Mouse (Mus musculus): Measurements from ENCODE around the gene Apobec3.

Gene Apobec3

GRCm38 (mm10) chr15:79891436-79892212 lies at the start of gene Apobec3:
Gene Apobec3, plus strand, starts transcription at chr15:79891659.
- DNase-seq (ENCODE audit: low spot score in 2 of 2) = no peak

- DNase-seq (ENCODE audit: low spot score in 2 of 2) = no peak
Measured at GRCm38 (mm10) chr15:79842985-79843384, 48.5 kb upstream of the Apobec3 start.

DNA sequence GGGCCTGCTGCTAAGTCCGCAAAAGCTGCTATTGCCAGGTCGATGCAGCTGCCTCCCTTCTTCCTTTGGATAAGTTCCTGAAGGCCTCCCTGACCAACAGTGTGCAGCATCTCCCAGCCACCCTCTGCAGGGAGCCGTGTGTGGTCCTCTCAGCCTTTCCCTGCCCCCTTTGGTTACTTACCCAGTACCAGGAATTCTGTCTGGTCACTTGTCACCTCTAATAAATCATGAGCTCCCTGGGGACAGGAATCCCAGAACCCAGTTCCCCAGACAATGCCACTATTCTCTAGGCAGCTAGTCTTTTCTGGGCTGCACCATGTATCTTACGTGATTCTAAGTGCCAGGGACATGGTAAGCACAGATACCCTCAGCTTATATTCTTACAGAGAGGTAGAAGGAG lies 45.5 kb upstream of the Apobec3 start:
- no peak for DNase-seq (ENCODE audit: low spot score in 2 of 2)

GRCm38 (mm10) chr15:79847100-79847499 lies 44.4 kb upstream of the Apobec3 start:
- DNase-seq (ENCODE audit: low spot score in 2 of 2) = no peak

DNA sequence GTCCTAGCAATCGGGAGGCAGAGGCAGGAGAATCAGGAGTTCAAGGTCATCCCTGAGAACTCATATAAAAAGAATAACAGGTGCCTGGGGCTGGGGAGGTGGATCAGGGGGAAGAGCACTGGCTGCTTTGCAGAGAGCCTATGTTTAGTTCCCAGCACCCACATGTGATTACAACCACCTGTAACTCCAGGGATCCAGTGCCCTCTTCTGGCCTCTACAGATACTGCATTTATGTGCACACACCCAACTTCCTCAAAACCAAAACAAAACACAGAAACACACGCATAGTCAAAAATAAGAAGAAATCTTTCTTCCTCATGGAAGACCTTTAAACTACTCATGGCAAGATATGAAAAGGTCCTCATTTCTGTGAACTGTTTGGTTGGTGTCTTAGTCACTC lies 41.3 kb upstream of the Apobec3 start:
- no peak for DNase-seq (ENCODE audit: low spot score in 2 of 2)

DNA sequence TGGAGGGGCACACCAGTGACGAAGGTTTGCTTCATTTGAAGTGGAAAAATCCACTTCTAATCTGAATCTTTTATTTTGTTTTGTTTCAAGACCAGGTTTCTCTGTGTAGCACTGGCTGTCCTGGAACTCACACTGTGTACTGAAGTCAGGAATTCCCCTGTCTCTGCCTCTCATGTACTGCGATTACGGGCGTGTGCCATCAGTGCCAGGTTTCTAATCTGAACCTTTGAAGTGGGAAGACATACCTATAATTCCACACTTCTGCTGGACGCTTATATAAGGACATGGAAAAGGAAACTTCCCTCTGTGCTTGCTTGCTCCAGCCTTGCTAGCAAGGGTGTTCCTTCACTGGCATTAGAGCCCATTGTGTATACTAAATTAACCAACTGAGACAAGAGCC lies 32.5 kb upstream of the Apobec3 start:
- no peak for DNase-seq (ENCODE audit: low spot score in 2 of 2)

DNA sequence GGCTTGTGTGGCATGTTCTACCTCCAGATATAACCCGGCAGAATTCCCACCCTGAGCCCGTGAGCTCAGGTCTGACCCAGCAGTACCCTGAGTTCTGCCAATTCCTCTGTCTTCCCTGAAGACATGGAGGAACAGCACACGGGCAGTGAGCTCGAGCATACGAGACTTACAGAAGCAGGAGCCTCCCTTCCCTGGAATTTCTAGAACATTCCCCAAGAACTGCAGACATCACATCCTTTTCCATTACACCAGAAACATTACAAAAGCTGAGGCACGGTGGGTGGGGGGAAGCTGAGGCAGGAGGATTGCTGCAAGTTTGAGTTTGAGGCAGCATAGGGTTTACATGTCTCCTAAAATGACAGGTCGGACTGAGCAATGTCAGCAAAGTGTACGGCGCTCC lies 31.6 kb upstream of the Apobec3 start:
- no peak for DNase-seq (ENCODE audit: low spot score in 2 of 2)

DNA sequence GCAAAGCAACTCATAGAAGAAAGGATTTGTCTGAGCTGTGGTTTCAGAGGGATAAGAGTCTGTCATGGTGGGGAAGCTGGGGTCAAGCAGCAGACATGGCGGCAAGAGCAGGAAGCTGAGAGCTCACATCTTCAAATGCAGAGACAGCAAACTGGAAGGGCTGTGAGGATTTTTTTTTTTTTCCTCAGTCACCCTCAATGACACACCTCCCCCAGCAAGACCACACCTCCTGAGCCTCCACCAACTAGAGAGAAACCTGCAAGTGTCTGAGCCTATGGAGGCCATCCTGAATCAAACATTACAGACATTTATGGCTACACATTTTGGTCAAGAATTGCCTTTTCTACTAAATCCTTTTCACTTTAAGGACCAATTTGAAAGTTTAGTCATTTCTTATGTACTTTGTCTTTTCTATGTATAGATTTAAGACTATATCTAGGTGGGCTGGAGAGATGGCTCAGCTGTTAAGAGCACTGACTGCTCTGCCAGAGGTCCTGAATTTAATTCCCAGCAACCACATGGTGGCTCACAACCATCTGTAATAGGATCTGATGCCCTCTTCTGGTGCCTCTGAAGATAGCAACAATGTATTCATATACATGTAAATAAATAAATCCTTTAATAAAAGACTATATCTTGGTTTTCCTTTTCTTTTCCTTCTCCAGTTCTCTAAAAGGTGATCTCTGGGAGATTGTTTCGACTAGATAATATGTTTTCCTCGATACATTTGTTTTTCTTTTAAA lies 24.0 kb upstream of the Apobec3 start:
- DNase-seq (ENCODE audit: low spot score in 2 of 2) = no peak

GRCm38 (mm10) chr15:79873545-79873944 lies 17.9 kb upstream of the Apobec3 start:
- DNase-seq (ENCODE audit: low spot score in 2 of 2) = no peak

DNA sequence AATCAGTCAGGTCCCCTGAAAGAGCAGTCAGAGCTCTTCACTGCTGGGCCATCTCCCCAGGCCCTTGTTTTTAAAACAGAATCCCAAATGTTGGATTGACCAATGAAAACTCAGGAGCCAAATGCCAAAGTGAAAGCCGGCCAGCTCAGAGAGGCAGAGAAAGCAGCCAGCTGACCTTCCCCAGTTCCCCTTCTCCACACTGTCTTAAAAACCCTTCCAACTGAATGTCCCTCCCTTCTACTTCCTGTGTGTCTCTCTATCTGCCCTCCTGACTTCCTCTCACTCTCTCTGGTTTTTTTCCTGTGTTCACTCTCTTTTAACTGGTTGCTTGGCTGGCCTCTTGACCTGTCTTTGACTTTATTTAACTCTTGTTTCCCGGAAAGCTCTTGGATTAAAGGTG lies 17.5 kb upstream of the Apobec3 start:
- DNase-seq (ENCODE audit: low spot score in 2 of 2) = no peak

GRCm38 (mm10) chr15:79875261-79875995 lies 16.0 kb upstream of the Apobec3 start:
- no peak for DNase-seq (ENCODE audit: low spot score in 2 of 2)

- no peak for DNase-seq (ENCODE audit: low spot score in 2 of 2)
Measured at GRCm38 (mm10) chr15:79878725-79879136, 12.7 kb upstream of the Apobec3 start.

DNA sequence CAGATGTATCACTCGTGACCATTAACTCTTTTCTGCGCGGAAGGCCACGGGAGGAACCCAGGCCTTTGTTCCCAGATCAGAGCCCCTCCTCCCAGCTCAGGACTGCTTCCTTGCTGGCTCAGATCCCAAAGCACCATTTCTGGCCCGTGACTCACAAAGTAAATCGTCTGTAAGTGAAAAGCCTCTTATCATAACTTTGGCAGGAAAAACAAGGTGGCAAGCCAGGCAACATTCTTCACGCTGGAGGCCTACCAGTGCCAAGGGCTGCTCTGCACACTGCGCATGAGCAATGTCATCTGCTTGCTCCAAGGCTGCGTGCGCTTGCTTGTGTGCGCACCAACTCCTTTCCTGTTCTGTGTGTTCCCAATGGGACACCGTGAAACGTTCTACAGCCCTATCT lies 12.1 kb upstream of the Apobec3 start:
- peak; percentile 31 to 44 for DNase-seq (ENCODE audit: low spot score in 2 of 2)

GRCm38 (mm10) chr15:79880477-79880876 lies 11.0 kb upstream of the Apobec3 start:
- DNase-seq (ENCODE audit: low spot score in 2 of 2) = no peak

DNA sequence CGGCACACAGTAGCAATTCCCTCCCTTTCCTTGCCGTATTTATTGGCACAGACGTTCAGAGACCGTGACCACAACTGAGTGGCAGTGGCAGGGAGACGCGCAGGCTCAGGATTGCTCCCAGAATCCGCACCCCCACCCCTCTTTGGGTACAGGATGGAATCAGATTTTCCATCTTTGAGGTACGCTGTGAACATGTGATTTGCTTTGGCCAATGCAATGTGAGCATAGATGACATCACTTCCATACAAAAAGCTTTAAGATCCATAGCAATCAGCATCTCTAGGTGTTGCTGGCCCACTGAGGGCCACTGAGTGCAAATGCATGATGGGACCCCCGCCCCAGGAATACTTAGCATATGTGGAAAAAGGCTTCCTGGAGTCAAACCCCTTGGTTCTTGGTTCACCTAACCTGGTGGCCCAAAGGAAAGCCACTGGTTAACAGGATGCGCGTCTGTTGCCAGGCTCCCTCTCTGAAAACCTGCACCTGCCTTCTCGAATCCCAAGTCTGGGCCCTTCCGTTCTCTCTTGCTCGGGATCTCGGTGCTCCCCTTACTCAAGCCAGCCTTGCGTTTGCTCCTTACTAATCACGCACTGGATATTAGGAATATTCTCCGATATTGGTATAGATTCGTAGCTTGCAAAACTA lies 8.7 kb upstream of the Apobec3 start:
- DNase-seq (ENCODE audit: low spot score in 2 of 2) = peak; percentile 33 to 39

GRCm38 (mm10) chr15:79883352-79883822 lies 8.1 kb upstream of the Apobec3 start:
- peak; percentile 94 to 95 for DNase-seq (ENCODE audit: low spot score in 2 of 2)

GRCm38 (mm10) chr15:79884820-79885219 lies 6.6 kb upstream of the Apobec3 start:
- DNase-seq (ENCODE audit: low spot score in 2 of 2) = no peak

DNA sequence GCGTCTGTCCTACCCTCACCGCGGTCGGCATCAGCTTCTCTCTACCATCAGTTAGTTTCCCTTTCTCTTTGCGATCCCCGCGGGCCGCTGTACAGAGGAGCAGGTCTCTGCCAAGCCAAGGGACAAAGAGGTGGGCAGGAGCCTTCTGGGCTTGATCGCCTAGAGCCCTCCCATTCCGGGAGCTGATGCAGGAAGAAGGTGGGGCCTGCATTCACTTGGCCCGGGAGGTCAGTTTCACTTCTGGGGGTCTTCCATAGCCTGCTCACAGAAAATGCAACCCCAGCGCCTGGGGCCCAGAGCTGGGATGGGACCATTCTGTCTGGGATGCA lies 718 bp downstream of the Apobec3 start:
- DNase-seq (ENCODE audit: low spot score in 2 of 2) = no peak

DNA sequence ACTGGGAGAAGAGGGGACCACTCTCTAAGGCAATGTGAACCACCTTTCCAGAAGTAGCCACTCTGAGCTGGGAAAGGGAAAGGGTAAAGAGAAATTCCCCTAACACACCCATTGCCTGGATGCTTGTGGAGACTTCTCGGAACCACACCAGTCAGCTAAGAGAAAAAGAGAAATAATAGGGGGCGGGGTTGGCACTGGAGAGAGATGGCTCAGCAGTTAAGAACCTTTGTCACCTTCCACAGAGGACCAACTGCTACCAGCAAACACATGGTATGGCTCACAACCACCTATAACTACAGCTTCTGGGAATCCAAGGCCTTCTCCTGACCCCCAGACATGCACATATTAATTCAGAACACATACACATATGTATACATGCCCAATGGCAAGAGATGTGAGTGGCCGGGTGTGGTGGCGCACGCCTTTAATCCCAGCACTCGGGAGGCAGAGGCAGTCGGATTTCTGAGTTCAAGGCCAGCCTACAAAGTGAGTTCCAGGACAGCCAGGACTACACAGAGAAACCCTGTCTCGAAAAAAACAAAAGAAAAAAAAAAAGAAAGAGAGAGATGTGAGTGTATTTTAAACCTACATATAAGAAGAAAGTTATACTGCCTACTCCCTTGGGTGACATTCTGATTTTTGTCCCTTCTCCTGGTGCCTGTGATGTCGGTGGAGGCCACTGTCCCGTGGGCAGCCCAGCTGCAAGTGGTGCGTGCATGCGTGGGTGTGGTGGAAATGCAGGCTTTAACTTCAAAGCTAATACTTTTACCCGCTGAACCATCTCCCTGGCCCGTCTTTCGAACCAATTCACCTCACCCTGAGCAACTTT lies 1.8 kb downstream of the Apobec3 start:
- no peak for DNase-seq (ENCODE audit: low spot score in 2 of 2)

GRCm38 (mm10) chr15:79893824-79894123 lies 2.3 kb downstream of the Apobec3 start:
- DNase-seq (ENCODE audit: low spot score in 2 of 2) = no peak

DNA sequence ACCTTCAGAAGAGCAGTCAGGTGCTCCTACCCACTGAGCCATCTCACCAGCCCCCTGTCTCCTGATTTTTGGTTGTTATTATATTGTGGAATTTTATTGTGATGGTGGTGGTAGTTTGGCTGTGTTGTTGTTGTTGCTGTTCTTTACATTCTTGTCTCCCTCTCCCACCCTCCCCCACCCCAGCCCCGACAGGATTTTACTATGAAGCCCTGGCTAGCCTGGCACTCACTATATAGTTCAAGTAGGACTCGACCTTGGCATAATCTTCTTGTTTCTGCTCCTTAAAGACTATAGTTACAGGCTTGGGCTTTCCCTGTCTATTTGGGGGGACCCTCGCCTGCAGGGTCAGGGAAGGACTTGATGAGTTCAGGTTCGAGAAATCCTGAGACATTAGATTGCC lies 2.9 kb downstream of the Apobec3 start:
- no peak for DNase-seq (ENCODE audit: low spot score in 2 of 2)
